Comparison of ENCODE assay signal across 21 mouse cellular contexts in the genomic region with DNA sequence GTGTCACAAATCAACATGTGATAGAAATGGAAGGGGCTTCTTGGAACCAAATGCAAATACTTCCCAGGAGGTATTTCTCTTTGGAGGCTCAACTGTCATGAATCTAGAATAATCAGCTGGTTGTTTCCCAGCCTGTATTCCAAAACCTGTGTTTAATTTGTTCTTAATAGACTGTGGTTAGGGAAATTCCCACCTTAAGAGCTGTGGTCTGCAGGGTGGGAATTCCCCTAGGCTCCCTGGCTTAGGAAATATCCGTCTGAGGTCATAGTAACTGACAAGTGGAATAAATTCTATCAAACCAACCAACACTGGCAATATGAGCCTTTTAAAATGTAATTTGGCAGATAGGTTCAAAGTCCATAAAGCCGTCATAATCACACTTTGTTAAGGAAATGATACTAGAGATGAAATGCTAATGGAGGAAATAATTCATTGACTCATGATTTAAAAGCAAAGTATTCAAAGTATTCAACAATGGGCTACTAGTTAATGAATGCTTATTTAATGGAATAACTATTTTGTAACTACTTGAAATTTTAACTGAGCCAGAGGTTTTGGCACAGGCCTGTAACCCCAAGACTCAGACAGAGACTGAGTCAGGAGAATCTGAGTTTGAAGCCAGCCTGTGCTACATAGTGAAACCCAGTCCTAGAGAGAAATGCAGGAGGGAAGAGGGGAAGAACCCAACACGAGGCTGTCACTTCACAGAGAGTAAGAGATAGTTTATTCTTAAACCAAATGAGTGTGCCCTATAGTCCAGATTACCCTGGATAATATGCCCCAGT.
A peak's percentile ranks its signal among the peaks of the same experiment; 100 is the strongest.
DNase-seq lines count a peak whose midpoint lies in the region; ATAC-seq and TF ChIP-seq lines count a peak whose summit lies in the region.
"Had no signal": no experiment of that assay in that cellular context is flagged by ENCODE, and none has a peak within 500 bp of the region (broad histone marks: within the 10 kb centered on the region; RNA-seq: fewer than 3 reads in every experiment).

No protein-coding gene starts in this region.

- no peak for TF ChIP-seq CTCF in C2C12 (IDR thresholded peaks at IDR 0.05; ENCODE audit: control insufficient read depth, insufficient read depth, insufficient read length)

- no peaks in the 10 kb centered on the region for H3K79me3 ChIP-seq in C2C12 (ENCODE audit: low read depth)

- H3ac ChIP-seq in C2C12 (ENCODE audit: control insufficient read depth, insufficient read length, low read depth), result no peak overlapping the region

- peak; percentile 77 for ATAC-seq in inflammation-experienced regulatory T-cells, adult 6 months
- ATAC-seq: midbrain, embryonic 13.5 days had no signal

- H3K4me3 ChIP-seq in C2C12 (ENCODE audit: insufficient read depth, poor library complexity, severe bottlenecking), result no peak overlapping the region
- H3K4me3 ChIP-seq: embryonic facial prominence, embryonic 15.5 days; forebrain, embryonic 10.5 days; heart, embryonic 13.5 days; hindbrain, embryonic 15.5 days; left cerebral cortex, adult 2 months; lung, embryonic 15.5 days; midbrain, embryonic 13.5 days; neural tube, embryonic 15.5 days had no signal

- no peaks in the 10 kb centered on the region for H3K79me2 ChIP-seq in C2C12 (ENCODE audit: control insufficient read depth, insufficient read depth)

- H3K27me3 ChIP-seq in C2C12 (ENCODE audit: control insufficient read depth, insufficient read depth, insufficient read length), result no peaks in the 10 kb centered on the region
- H3K27me3 ChIP-seq: embryonic facial prominence, embryonic 15.5 days; heart, embryonic 13.5 days; hindbrain, embryonic 15.5 days; lung, embryonic 15.5 days; midbrain, embryonic 13.5 days; neural tube, embryonic 15.5 days had no signal

- no peaks in the 10 kb centered on the region for H3K36me3 ChIP-seq in C2C12 (ENCODE audit: control insufficient read depth, insufficient read depth)
- H3K36me3 ChIP-seq: embryonic facial prominence, embryonic 15.5 days; forebrain, embryonic 10.5 days; heart, embryonic 13.5 days; hindbrain, embryonic 15.5 days; lung, embryonic 15.5 days; midbrain, embryonic 13.5 days; neural tube, embryonic 15.5 days had no signal

- peak; percentile 42 for DNase-seq in kidney, adult 9 months
- no peak for DNase-seq in kidney, postnatal 25 days
- DNase-seq in Muller cell, postnatal 12 days (ENCODE audit: inconsistent ontology term), result peak; percentile 95
- no peak for DNase-seq in thymus, postnatal 0 days (ENCODE audit: low spot score)
- no peak for DNase-seq in thymus, postnatal 36 days
- DNase-seq: adrenal gland, postnatal 10 days; cerebellum, postnatal 10 days; heart, postnatal 4 days; kidney, adult 18-20 months; kidney, postnatal 36 days; layer of hippocampus, adult 9-11 months had no signal

TF ChIP-seq in C2C12, 6 proteins besides CTCF, POLR2A, EP300 and RAD21:
- TF ChIP-seq FOSL1 (IDR thresholded peaks at IDR 0.05; ENCODE audit: insufficient read depth, low read length, poor library complexity, severe bottlenecking) (peak; percentile 13), MAX (IDR thresholded peaks at IDR 0.05) (peak; percentile 18), USF1 (IDR thresholded peaks at IDR 0.05; ENCODE audit: low read depth) (no peak), MYOD1 (IDR thresholded peaks at IDR 0.05; ENCODE audit: control insufficient read depth, insufficient read length, low read depth) (no peak), MYOG (IDR thresholded peaks at IDR 0.05; ENCODE audit: control insufficient read depth, extremely low read depth, insufficient read length) (no peak), CEBPB (IDR thresholded peaks at IDR 0.05; ENCODE audit: low read depth) (peak; percentile 81)

Comparison
In these comparisons a context has a peak if more than half of its experiments do, and no peak if none do; other contexts are left out.
1. DNase-seq: peak in kidney, adult 9 months (single experiment) and Muller cell, postnatal 12 days (single experiment); none in kidney, postnatal 25 days (0 of 2), thymus, postnatal 0 days (single experiment) and thymus, postnatal 36 days (0 of 2).